Mouse (Mus musculus): ENCODE measurements at regions not wholly inside any gene's neighbourhood (a gene's known extent, or its start where the extent isn't known, plus 50 kb on each side); places are given as distances from the start of the nearest gene placed in this dataset.

- DNase-seq (ENCODE audit: low spot score): no peak
- Histone ChIP-seq H3K4me3 (no peak overlapping the region), H3K27me3 (ENCODE audit: low read depth, poor library complexity, severe bottlenecking) (no peaks in the 10 kb centered on the region), H3K27ac (replicated peaks) (no peak overlapping the region), H3K4me1 (no peaks in the 10 kb centered on the region), H3K36me3 (no peaks in the 10 kb centered on the region), H3K9me3 (replicated peaks) (no peaks in the 10 kb centered on the region)
- 67% methylated on average over 1 of the region's 1 CpGs for WGBS
Measured at GRCm38 (mm10) chr10:16527693-16528092, 1195.3 kb upstream of the Cited2 start.

GRCm38 (mm10) chr10:16537660-16538059 is 1185.4 kb upstream of the Cited2 start:
- DNase-seq (ENCODE audit: low spot score): no peak
- 60% methylated on average over 3 of the region's 3 CpGs for WGBS
- Histone ChIP-seq H3K27me3 (ENCODE audit: low read depth, poor library complexity, severe bottlenecking) (no peaks in the 10 kb centered on the region), H3K27ac (replicated peaks) (no peak overlapping the region), H3K4me3 (no peak overlapping the region), H3K36me3 (no peaks in the 10 kb centered on the region), H3K4me1 (0 out of 2 replicates have a peak, but pooled peaks cover 3% of the 10 kb centered on the region), H3K9me3 (replicated peaks) (no peaks in the 10 kb centered on the region)

GRCm38 (mm10) chr10:16538379-16538778 is 1184.6 kb upstream of the Cited2 start:
- DNase-seq (ENCODE audit: low spot score): no peak
- 54% methylated on average over 1 of the region's 1 CpGs for WGBS
- no peaks in the 10 kb centered on the region for H3K36me3 ChIP-seq
- no peaks in the 10 kb centered on the region for H3K27me3 ChIP-seq (ENCODE audit: low read depth, poor library complexity, severe bottlenecking)
- 0 out of 2 replicates have a peak, but pooled peaks cover 3% of the 10 kb centered on the region for H3K4me1 ChIP-seq
- H3K4me3 ChIP-seq: no peak overlapping the region
- no peak overlapping the region for H3K27ac ChIP-seq (replicated peaks)
- no peaks in the 10 kb centered on the region for H3K9me3 ChIP-seq (replicated peaks)

GRCm38 (mm10) chr10:16545445-16545844 is 1177.6 kb upstream of the Cited2 start:
- Histone ChIP-seq H3K9me3 (replicated peaks) (no peaks in the 10 kb centered on the region), H3K4me1 (no peaks in the 10 kb centered on the region), H3K4me3 (no peak overlapping the region), H3K36me3 (no peaks in the 10 kb centered on the region), H3K27me3 (ENCODE audit: low read depth, poor library complexity, severe bottlenecking) (no peaks in the 10 kb centered on the region), H3K27ac (replicated peaks) (no peak overlapping the region)
- WGBS: 8% methylated on average over 1 of the region's 1 CpGs
- DNase-seq (ENCODE audit: low spot score): no peak

- 82% methylated on average over 3 of the region's 3 CpGs for WGBS
- Histone ChIP-seq H3K27ac (replicated peaks) (no peak overlapping the region), H3K9me3 (replicated peaks) (no peaks in the 10 kb centered on the region), H3K36me3 (no peaks in the 10 kb centered on the region), H3K4me1 (no peaks in the 10 kb centered on the region), H3K27me3 (ENCODE audit: low read depth, poor library complexity, severe bottlenecking) (no peaks in the 10 kb centered on the region), H3K4me3 (no peak overlapping the region)
- no peak for DNase-seq (ENCODE audit: low spot score)
Measured at GRCm38 (mm10) chr10:16552861-16553635, 1170.0 kb upstream of the Cited2 start.

GRCm38 (mm10) chr10:16574568-16574967 is 1148.5 kb upstream of the Cited2 start:
- Histone ChIP-seq H3K27me3 (ENCODE audit: low read depth, poor library complexity, severe bottlenecking) (no peaks in the 10 kb centered on the region), H3K27ac (replicated peaks) (no peak overlapping the region), H3K4me3 (no peak overlapping the region), H3K9me3 (replicated peaks) (no peaks in the 10 kb centered on the region), H3K4me1 (no peaks in the 10 kb centered on the region), H3K36me3 (no peaks in the 10 kb centered on the region)
- WGBS: 88% methylated on average over 1 of the region's 1 CpGs
- DNase-seq (ENCODE audit: low spot score): no peak

GRCm38 (mm10) chr10:16578554-16579078 is 1144.4 kb upstream of the Cited2 start:
- Histone ChIP-seq H3K4me3 (no peak overlapping the region), H3K27me3 (ENCODE audit: low read depth, poor library complexity, severe bottlenecking) (no peaks in the 10 kb centered on the region), H3K9me3 (replicated peaks) (no peaks in the 10 kb centered on the region), H3K27ac (replicated peaks) (no peak overlapping the region), H3K36me3 (no peaks in the 10 kb centered on the region), H3K4me1 (no peaks in the 10 kb centered on the region)
- DNase-seq (ENCODE audit: low spot score): no peak
- WGBS: 87% methylated on average over 4 of the region's 4 CpGs

GRCm38 (mm10) chr10:16580200-16580599 is 1142.8 kb upstream of the Cited2 start:
- no peak overlapping the region for H3K27ac ChIP-seq (replicated peaks)
- H3K4me3 ChIP-seq: no peak overlapping the region
- H3K9me3 ChIP-seq (replicated peaks): no peaks in the 10 kb centered on the region
- H3K4me1 ChIP-seq: no peaks in the 10 kb centered on the region
- 86% methylated on average over 3 of the region's 3 CpGs for WGBS
- DNase-seq (ENCODE audit: low spot score): no peak
- no peaks in the 10 kb centered on the region for H3K27me3 ChIP-seq (ENCODE audit: low read depth, poor library complexity, severe bottlenecking)
- H3K36me3 ChIP-seq: no peaks in the 10 kb centered on the region

- Histone ChIP-seq H3K36me3 (no peaks in the 10 kb centered on the region), H3K27ac (replicated peaks) (no peak overlapping the region), H3K4me3 (no peak overlapping the region), H3K9me3 (replicated peaks) (no peaks in the 10 kb centered on the region), H3K27me3 (ENCODE audit: low read depth, poor library complexity, severe bottlenecking) (no peaks in the 10 kb centered on the region), H3K4me1 (no peaks in the 10 kb centered on the region)
- DNase-seq (ENCODE audit: low spot score): no peak
- 82% methylated on average over 2 of the region's 2 CpGs for WGBS
Measured at GRCm38 (mm10) chr10:16588833-16589232, 1134.2 kb upstream of the Cited2 start.

GRCm38 (mm10) chr10:16589399-16589798 is 1133.6 kb upstream of the Cited2 start:
- Histone ChIP-seq H3K27me3 (ENCODE audit: low read depth, poor library complexity, severe bottlenecking) (no peaks in the 10 kb centered on the region), H3K4me3 (no peak overlapping the region), H3K9me3 (replicated peaks) (no peaks in the 10 kb centered on the region), H3K36me3 (no peaks in the 10 kb centered on the region), H3K4me1 (no peaks in the 10 kb centered on the region), H3K27ac (replicated peaks) (no peak overlapping the region)
- WGBS: 93% methylated on average over 3 of the region's 3 CpGs
- DNase-seq (ENCODE audit: low spot score): no peak

- no peaks in the 10 kb centered on the region for H3K9me3 ChIP-seq (replicated peaks)
- DNase-seq (ENCODE audit: low spot score): no peak
- no peak overlapping the region for H3K4me3 ChIP-seq
- no peak overlapping the region for H3K27ac ChIP-seq (replicated peaks)
- no peaks in the 10 kb centered on the region for H3K4me1 ChIP-seq
- H3K36me3 ChIP-seq: no peaks in the 10 kb centered on the region
- no peaks in the 10 kb centered on the region for H3K27me3 ChIP-seq (ENCODE audit: low read depth, poor library complexity, severe bottlenecking)
- 93% methylated on average over 4 of the region's 4 CpGs for WGBS
Measured at GRCm38 (mm10) chr10:16592870-16593269, 1130.1 kb upstream of the Cited2 start.

- Histone ChIP-seq H3K9me3 (replicated peaks) (no peaks in the 10 kb centered on the region), H3K4me1 (no peaks in the 10 kb centered on the region), H3K36me3 (no peaks in the 10 kb centered on the region), H3K4me3 (no peak overlapping the region), H3K27ac (replicated peaks) (no peak overlapping the region), H3K27me3 (ENCODE audit: low read depth, poor library complexity, severe bottlenecking) (no peaks in the 10 kb centered on the region)
- DNase-seq (ENCODE audit: low spot score): no peak
- 90% methylated on average over 1 of the region's 1 CpGs for WGBS
Measured at GRCm38 (mm10) chr10:16600041-16600440, 1123.0 kb upstream of the Cited2 start.

GRCm38 (mm10) chr10:16600551-16601224 is 1122.3 kb upstream of the Cited2 start:
- no peak for DNase-seq (ENCODE audit: low spot score)
- H3K27ac ChIP-seq (replicated peaks): no peak overlapping the region
- 95% methylated on average over 10 of the region's 10 CpGs for WGBS

More at GRCm38 (mm10) chr10:16600551-16601224, 1122.3 kb upstream of the Cited2 start:
- H3K27me3 ChIP-seq (ENCODE audit: low read depth, poor library complexity, severe bottlenecking): no peaks in the 10 kb centered on the region
- no peaks in the 10 kb centered on the region for H3K9me3 ChIP-seq (replicated peaks)
- no peaks in the 10 kb centered on the region for H3K36me3 ChIP-seq
- no peak overlapping the region for H3K4me3 ChIP-seq
- no peaks in the 10 kb centered on the region for H3K4me1 ChIP-seq
